Mouse (Mus musculus): ENCODE measurements around the gene Trp53bp2. TPM values are rescaled to one million over a fixed set of nuclear protein-coding genes. Genes with fewer than 3 reads are reported as not detected.

The Trp53bp2 gene
- polyA plus RNA-seq, 1 experiment = 37.9 TPM

DNA sequence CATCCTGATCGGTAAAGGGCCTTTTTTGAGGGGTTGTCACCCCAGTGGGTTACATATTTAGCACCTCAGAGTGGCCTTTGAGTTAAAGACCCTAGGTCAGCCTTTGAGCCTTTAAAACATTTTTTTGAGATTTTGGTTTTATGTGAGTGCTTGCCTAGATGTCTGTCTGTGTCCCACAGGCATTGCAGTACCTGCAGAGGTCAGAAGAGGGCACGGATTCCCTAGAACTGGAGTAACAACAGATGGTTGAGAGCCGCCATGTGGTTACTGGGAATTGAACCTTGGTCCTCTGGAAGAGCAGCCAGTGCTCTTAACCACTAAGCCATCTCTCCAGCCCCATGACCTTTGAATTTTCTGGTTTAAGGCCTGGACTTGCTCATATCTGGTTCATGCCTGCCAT, 27.6 kb upstream of the Trp53bp2 start:
- no peak overlapping the region for H3K27ac ChIP-seq (ENCODE audit: control insufficient read depth, insufficient read depth, low read length)
- peak; percentile 31 for DNase-seq
- no peak overlapping the region for H3K4me3 ChIP-seq (ENCODE audit: control insufficient read depth, insufficient read depth, low read length)
- no peaks in the 10 kb centered on the region for H3K4me1 ChIP-seq (replicated peaks; ENCODE audit: control insufficient read depth, insufficient read depth, low read length)
- no peaks in the 10 kb centered on the region for H3K36me3 ChIP-seq (ENCODE audit: control insufficient read depth, insufficient read depth, low read length)
- H3K27me3 ChIP-seq (ENCODE audit: control insufficient read depth, insufficient read depth, low read length) = no peaks in the 10 kb centered on the region
- 91% methylated on average over 3 of the region's 3 CpGs for WGBS
- TF ChIP-seq CTCF (IDR thresholded peaks at IDR 0.05; ENCODE audit: borderline replicate concordance, control insufficient read depth, extremely low read depth, insufficient read depth, low read length, poor library complexity) (no peak), POLR2A (IDR thresholded peaks at IDR 0.05; ENCODE audit: control insufficient read depth, extremely low read depth, insufficient read depth, low read length, poor library complexity) (no peak)

DNA sequence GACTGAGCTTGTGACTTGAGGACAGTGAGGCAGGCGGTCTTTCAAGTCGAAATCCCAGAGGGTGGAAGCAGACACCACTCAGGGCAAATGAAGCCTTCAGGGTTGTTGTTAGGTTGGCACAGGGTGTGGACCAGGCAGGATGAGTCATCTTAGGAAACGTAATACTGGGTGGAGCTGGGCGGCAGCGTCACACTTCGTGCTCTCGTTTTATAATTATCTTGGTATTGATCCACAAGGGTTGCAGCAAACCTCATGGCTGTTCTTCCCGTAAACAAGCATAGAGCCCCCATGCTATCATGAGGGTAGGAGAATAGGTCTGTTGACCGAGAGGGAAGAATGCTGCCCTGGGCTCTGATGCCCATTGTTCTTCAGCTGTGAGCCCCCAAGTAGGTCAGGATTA, 25.9 kb upstream of the Trp53bp2 start:
- Histone ChIP-seq H3K36me3 (ENCODE audit: control insufficient read depth, insufficient read depth, low read length) (no peaks in the 10 kb centered on the region), H3K27me3 (ENCODE audit: control insufficient read depth, insufficient read depth, low read length) (no peaks in the 10 kb centered on the region), H3K27ac (ENCODE audit: control insufficient read depth, insufficient read depth, low read length) (no peak overlapping the region), H3K4me3 (ENCODE audit: control insufficient read depth, insufficient read depth, low read length) (no peak overlapping the region), H3K4me1 (replicated peaks; ENCODE audit: control insufficient read depth, insufficient read depth, low read length) (no peaks in the 10 kb centered on the region)
- 93% methylated on average over 9 of the region's 9 CpGs for WGBS
- no peak for DNase-seq
- no peak for TF ChIP-seq POLR2A (IDR thresholded peaks at IDR 0.05; ENCODE audit: control insufficient read depth, extremely low read depth, insufficient read depth, low read length, poor library complexity)
- TF ChIP-seq CTCF (IDR thresholded peaks at IDR 0.05; ENCODE audit: borderline replicate concordance, control insufficient read depth, extremely low read depth, insufficient read depth, low read length, poor library complexity) = no peak

DNA sequence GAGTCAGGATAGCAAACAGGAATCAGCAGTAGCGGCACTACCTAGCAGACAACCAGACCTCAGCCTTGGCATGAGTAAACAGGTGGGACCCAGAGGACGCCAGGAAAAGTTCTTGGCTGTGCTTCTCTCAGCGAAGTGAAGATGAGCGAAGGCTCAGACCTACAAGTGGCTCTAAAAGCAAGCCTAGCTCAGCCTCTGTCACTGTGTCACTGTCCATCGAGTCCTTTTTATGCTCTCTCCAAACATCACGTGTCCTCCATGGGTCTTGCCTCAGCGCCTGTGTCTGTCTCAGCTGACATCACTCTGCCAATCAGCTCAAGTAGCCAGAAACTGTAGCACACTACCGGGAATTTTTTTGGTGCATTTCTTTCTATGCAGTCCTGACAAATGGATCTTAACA, 22.5 kb upstream of the Trp53bp2 start:
- no peak overlapping the region for H3K27ac ChIP-seq (ENCODE audit: control insufficient read depth, insufficient read depth, low read length)
- H3K27me3 ChIP-seq (ENCODE audit: control insufficient read depth, insufficient read depth, low read length) = no peaks in the 10 kb centered on the region
- H3K4me3 ChIP-seq (ENCODE audit: control insufficient read depth, insufficient read depth, low read length) = no peak overlapping the region
- 94% methylated on average over 8 of the region's 8 CpGs for WGBS
- no peaks in the 10 kb centered on the region for H3K4me1 ChIP-seq (replicated peaks; ENCODE audit: control insufficient read depth, insufficient read depth, low read length)
- H3K36me3 ChIP-seq (ENCODE audit: control insufficient read depth, insufficient read depth, low read length) = no peaks in the 10 kb centered on the region
- no peak for DNase-seq
- TF ChIP-seq POLR2A (IDR thresholded peaks at IDR 0.05; ENCODE audit: control insufficient read depth, extremely low read depth, insufficient read depth, low read length, poor library complexity) (no peak), CTCF (IDR thresholded peaks at IDR 0.05; ENCODE audit: borderline replicate concordance, control insufficient read depth, extremely low read depth, insufficient read depth, low read length, poor library complexity) (no peak)

DNA sequence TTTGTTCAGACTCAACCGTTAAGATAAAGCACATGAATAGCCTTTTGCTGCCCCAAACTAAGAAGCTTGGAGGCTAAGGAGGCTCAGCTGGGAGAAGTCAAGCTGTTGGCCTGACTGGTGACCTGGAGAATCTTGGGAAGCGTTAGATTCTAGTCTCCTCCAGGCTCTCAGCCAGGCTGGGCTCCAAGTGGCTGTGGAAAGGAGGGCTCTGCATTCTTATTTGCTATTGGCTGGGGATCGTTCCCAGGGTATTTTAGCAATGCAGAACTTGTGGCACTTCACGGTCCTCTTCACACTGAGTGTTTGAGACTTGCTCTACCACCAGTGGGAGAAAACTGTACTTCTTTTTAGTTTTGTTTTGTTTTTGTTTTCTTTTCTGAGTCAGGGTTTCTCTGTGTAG, 20.2 kb upstream of the Trp53bp2 start:
- H3K4me3 ChIP-seq (ENCODE audit: control insufficient read depth, insufficient read depth, low read length) = no peak overlapping the region
- H3K4me1 ChIP-seq (replicated peaks; ENCODE audit: control insufficient read depth, insufficient read depth, low read length) = no peaks in the 10 kb centered on the region
- H3K36me3 ChIP-seq (ENCODE audit: control insufficient read depth, insufficient read depth, low read length) = no peaks in the 10 kb centered on the region
- no peaks in the 10 kb centered on the region for H3K27me3 ChIP-seq (ENCODE audit: control insufficient read depth, insufficient read depth, low read length)
- 71% methylated on average over 4 of the region's 4 CpGs for WGBS
- H3K27ac ChIP-seq (ENCODE audit: control insufficient read depth, insufficient read depth, low read length) = no peak overlapping the region
- no peak for DNase-seq
- TF ChIP-seq CTCF (IDR thresholded peaks at IDR 0.05; ENCODE audit: borderline replicate concordance, control insufficient read depth, extremely low read depth, insufficient read depth, low read length, poor library complexity) (no peak), POLR2A (IDR thresholded peaks at IDR 0.05; ENCODE audit: control insufficient read depth, extremely low read depth, insufficient read depth, low read length, poor library complexity) (no peak)

DNA sequence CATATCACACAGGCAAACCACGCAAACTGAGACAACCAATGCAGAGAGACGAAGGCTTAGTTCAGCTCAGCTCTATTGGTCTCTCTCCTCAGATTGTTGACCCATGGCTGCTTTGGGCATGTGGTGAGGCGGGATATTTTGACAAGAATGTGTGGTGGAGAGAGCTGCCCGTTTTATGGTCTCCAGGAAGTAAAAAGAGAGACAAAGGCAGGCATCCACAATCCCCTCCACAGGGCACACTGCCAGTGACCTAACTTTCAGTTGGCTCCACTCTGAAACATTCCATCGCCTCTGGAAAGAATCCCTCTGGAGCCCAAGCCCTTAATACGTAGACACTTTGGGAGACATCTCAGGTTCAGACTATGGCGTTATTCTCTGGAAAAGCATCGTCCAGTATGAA, 10.8 kb upstream of the Trp53bp2 start:
- no peaks in the 10 kb centered on the region for H3K36me3 ChIP-seq (ENCODE audit: control insufficient read depth, insufficient read depth, low read length)
- H3K4me3 ChIP-seq (ENCODE audit: control insufficient read depth, insufficient read depth, low read length) = no peak overlapping the region
- no peak for DNase-seq
- TF ChIP-seq POLR2A (IDR thresholded peaks at IDR 0.05; ENCODE audit: control insufficient read depth, extremely low read depth, insufficient read depth, low read length, poor library complexity) = no peak
- TF ChIP-seq CTCF (IDR thresholded peaks at IDR 0.05; ENCODE audit: borderline replicate concordance, control insufficient read depth, extremely low read depth, insufficient read depth, low read length, poor library complexity) = no peak
- WGBS = 92% methylated on average over 8 of the region's 8 CpGs
- H3K4me1 ChIP-seq (replicated peaks; ENCODE audit: control insufficient read depth, insufficient read depth, low read length) = no peaks in the 10 kb centered on the region
- no peak overlapping the region for H3K27ac ChIP-seq (ENCODE audit: control insufficient read depth, insufficient read depth, low read length)
- H3K27me3 ChIP-seq (ENCODE audit: control insufficient read depth, insufficient read depth, low read length) = no peaks in the 10 kb centered on the region

DNA sequence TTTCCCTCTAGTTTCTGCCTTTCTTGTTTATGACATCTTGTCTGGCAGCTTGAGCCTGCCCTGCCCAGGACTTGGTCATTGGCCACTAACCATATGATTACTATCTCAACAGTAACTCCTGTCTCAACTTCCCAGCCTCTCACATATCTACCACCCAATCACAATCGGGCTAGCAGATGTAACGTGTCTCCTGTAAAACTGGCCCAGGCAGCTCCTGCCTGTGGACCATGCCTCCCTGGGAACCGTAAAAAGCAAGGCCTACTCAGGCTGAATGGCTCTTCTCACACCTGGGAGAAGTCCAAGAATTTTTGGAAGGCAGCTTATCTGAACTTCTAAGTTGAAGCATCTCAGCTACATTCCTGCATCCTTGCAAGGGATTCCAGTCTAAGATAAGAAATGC, 10.2 kb upstream of the Trp53bp2 start:
- H3K4me3 ChIP-seq (ENCODE audit: control insufficient read depth, insufficient read depth, low read length) = no peak overlapping the region
- H3K27me3 ChIP-seq (ENCODE audit: control insufficient read depth, insufficient read depth, low read length) = no peaks in the 10 kb centered on the region
- no peak for TF ChIP-seq CTCF (IDR thresholded peaks at IDR 0.05; ENCODE audit: borderline replicate concordance, control insufficient read depth, extremely low read depth, insufficient read depth, low read length, poor library complexity)
- TF ChIP-seq POLR2A (IDR thresholded peaks at IDR 0.05; ENCODE audit: control insufficient read depth, extremely low read depth, insufficient read depth, low read length, poor library complexity) = no peak
- no peak for DNase-seq
- no peaks in the 10 kb centered on the region for H3K4me1 ChIP-seq (replicated peaks; ENCODE audit: control insufficient read depth, insufficient read depth, low read length)
- H3K36me3 ChIP-seq (ENCODE audit: control insufficient read depth, insufficient read depth, low read length) = no peaks in the 10 kb centered on the region
- no peak overlapping the region for H3K27ac ChIP-seq (ENCODE audit: control insufficient read depth, insufficient read depth, low read length)
- WGBS = 89% methylated on average over 3 of the region's 3 CpGs

DNA sequence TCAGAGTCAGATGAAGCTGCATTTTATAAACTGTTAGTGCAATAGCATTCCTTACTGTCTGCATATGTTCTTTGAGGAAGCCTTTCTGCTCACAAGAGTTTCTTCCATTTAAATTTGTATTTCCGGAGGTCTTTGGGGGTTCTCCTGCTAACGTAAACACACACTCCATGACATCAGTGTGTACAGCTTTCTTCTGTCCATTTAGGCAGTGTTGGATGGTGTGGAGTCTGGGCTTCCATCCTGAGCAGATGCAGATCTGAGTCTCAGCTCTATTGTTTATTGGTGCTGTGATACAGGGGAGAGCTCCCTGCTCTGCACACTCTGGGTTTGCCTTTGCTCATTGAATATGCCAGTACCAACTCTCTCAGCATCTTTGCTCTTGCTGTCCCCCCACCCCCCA, 9.8 kb upstream of the Trp53bp2 start:
- H3K36me3 ChIP-seq (ENCODE audit: control insufficient read depth, insufficient read depth, low read length) = no peaks in the 10 kb centered on the region
- DNase-seq = no peak
- H3K4me1 ChIP-seq (replicated peaks; ENCODE audit: control insufficient read depth, insufficient read depth, low read length) = no peaks in the 10 kb centered on the region
- H3K27ac ChIP-seq (ENCODE audit: control insufficient read depth, insufficient read depth, low read length) = no peak overlapping the region
- 95% methylated on average over 2 of the region's 2 CpGs for WGBS
- H3K4me3 ChIP-seq (ENCODE audit: control insufficient read depth, insufficient read depth, low read length) = no peak overlapping the region
- TF ChIP-seq CTCF (IDR thresholded peaks at IDR 0.05; ENCODE audit: borderline replicate concordance, control insufficient read depth, extremely low read depth, insufficient read depth, low read length, poor library complexity) (no peak), POLR2A (IDR thresholded peaks at IDR 0.05; ENCODE audit: control insufficient read depth, extremely low read depth, insufficient read depth, low read length, poor library complexity) (no peak)
- no peaks in the 10 kb centered on the region for H3K27me3 ChIP-seq (ENCODE audit: control insufficient read depth, insufficient read depth, low read length)

Measured in thymus, adult 2 months (tissue).